Mouse (Mus musculus) CD4-positive, CD25-positive, alpha-beta regulatory T cell, adult 4 months (primary cell): ENCODE measurements around the gene Afmid. TPM values are rescaled to one million over a fixed set of nuclear protein-coding genes. Genes with fewer than 3 reads are reported as not detected.
A peak's percentile ranks its signal among the peaks of the same experiment; 100 is the strongest.
"Not testable (repeated sequence)": the region's sequence is repeated elsewhere in the genome, so short reads cannot be mapped to it uniquely, and the experiment has no call there.

Experiments
- ATAC-seq: one replicate; pipeline ENCODE4 v1.8.0; 2017
- polyA plus RNA-seq, 2 experiments: library from polyadenylated mRNA; unstranded; fragments of 100-300 nt; shearing (Covaris generic); gene quantifications; one replicate each; pipeline ENCODE4 v1.2.1; 2017

The Afmid gene
- polyA plus RNA-seq, 2 experiments from 2014 or later = 24.8 to 42.0 TPM

DNA sequence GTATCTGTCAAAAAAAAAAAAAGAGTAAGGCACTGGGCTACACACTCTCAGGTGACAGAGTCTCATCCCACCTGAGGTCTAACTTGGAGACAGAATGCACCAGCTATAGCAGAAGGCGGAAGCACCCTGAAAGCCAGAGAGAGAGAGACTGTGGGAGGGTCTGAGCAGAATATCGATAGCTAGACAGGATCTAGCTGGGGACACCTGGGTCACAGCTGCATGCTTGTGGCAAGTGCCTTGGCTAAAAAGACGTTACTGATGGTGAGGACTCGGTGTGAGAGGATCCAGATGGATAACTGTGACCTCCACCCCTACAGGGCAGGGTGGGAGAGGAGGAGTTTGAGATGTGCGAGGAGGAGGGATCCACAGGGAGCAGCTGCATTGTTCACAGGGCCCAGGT lies 28.8 kb upstream of the Afmid start:
- no peak for ATAC-seq

DNA sequence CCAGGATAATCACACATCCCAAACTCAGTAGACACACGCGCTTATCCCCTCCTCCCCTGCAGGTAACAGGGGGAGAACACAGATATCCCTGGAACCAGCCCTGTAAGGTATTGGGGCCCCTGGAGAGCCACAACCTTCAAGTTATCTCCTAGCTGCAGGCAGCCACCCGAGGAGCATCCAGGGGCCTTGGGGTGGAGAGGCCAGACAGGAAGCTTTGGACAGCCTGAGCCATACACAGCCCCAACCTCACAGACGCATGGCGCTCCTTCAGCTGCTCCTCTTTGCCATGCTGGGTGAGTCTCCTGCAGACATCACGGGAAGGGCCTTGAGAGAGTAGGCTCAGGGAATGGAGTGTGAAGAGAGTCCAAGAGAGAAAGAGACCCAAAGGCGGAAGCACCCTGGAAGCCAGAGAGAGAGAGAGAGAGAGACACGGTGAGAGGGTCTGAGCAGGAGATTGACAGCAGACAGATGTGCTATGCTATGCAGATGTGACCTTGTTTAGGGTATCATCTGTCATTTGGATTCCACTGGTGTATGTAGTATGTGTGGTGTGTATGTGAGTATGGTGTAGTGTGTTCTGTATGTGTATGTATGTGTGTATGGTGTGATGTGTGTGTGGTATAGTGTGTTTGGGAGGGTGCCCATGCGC lies 28.1 kb upstream of the Afmid start, which contains the start of gene 6030468B19Rik:
TSS of gene 6030468B19Rik (plus strand) at position 150 of the 649 bp plus-strand sequence.
- ATAC-seq = no peak

DNA sequence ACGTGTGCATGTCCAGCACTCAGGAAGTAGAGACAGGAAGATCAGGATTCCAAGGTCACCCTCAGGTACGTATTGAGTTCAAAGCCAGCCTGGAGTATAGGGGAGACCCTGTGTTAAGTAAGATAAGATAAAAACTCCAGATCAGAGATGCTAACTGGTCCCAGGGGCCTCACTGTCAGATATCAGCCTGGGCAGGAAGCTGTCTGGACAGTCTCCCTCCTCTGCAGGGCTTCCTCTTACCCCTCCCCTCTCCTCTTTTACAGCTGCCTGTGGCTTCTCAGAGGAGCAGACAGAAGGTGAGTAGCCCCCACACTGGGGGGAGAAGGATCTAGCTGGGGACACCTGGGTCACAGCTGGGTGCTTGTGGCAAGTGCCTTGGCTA lies 27.6 kb upstream of the Afmid start:
- ATAC-seq = peak; percentile 57

DNA sequence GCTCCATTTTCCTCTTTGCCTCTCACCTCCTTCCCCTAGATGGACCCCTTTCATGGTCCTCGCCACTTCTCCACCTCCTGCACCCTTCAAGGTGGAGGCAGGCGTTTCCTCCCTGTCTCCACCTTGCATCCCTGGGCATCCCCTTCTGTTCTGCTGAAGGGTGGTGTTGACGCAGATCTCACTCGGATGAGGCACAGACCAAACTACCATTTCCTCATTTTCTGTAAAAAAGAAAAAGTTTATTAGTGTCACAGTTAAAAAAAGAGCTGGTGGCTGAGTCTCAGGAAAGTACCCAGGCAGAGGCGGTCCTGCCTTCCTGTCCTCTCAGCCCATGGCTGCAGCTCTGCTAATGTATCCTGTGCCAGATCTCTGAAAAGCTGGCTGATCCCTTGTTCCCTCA lies 26.6 kb upstream of the Afmid start:
- ATAC-seq = peak; percentile 76

DNA sequence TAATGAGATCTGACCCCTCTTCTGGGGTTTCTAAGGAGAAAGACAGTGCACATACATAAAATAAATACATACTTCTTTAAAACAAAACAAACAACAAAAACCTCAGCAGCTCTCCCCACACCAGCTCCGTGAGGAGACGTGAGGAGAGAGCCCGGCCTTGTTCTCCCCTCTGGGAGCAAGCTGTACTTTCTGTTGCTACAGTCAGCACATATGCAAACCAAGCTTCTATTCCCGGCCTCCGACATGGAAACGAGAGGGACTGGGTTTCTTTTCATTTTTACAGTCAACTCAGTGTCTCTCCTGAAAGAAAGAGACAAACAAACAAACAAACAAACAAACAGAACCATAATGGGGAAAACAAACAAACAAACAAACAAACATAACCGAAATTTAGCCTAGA lies 25.7 kb upstream of the Afmid start:
- no peak for ATAC-seq

DNA sequence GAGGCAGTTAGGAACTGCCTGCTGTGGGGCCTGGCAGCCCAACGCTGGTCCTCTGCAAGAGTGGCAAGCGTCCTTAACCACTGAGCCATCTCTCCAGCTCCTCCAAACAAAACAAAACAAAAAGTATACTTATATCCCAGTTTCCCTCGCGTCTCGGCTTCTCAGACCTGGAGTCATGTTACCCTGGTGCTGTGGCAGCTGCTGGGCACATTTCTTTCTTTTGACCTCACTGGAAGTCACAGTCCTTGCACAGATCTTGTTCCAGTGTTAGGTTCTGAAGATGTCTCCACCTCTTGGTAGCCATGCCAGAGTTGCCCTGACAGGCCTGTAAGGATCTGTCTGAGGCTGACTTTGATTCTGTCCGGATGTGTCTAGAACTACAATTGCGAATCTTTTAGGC lies 24.1 kb upstream of the Afmid start:
- no peak for ATAC-seq

DNA sequence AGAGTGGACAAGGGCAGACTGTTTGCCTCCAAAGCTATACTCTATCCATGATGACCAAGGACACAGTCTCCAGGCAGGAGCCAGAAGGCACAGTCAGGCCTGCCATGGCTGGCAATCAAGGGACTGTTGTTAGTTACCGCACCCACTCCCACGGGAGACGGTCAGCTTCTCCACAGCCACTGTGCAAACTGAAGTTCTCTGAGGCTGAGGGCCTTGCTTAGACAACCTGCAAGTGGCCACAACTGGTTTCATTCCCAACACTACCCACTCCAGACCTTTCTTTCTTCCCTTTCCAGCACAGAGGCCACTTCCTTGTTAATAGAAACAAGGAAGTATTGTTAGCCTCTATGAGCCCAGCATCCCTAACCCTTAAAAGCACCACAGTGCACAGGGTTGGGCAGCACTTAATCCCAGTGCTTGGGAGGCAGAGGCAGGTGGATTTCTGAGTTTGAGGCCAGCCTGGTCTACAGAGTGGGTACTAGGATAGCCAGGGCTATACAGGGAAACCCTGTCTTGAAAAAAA lies 22.5 kb upstream of the Afmid start:
- ATAC-seq = no peak

DNA sequence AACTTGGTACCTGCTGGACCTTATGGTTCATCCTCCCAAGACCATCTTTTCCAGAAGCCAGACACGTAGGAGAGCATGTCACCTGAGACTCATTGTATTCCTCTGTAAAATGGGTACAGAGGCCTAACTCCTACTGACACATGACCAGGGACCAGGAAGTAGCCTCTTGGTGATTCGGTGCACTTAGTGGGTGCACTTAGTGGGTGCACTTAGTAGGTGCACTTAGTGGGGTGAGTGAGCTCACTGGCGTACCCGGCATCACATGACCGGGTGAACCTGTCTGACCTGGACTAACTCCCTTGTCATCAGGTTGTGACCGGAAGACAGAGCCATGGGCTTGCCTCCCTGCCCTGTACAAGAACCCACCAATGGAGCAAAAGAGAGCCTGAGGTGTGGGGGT lies 18.9 kb upstream of the Afmid start:
- ATAC-seq = no peak

DNA sequence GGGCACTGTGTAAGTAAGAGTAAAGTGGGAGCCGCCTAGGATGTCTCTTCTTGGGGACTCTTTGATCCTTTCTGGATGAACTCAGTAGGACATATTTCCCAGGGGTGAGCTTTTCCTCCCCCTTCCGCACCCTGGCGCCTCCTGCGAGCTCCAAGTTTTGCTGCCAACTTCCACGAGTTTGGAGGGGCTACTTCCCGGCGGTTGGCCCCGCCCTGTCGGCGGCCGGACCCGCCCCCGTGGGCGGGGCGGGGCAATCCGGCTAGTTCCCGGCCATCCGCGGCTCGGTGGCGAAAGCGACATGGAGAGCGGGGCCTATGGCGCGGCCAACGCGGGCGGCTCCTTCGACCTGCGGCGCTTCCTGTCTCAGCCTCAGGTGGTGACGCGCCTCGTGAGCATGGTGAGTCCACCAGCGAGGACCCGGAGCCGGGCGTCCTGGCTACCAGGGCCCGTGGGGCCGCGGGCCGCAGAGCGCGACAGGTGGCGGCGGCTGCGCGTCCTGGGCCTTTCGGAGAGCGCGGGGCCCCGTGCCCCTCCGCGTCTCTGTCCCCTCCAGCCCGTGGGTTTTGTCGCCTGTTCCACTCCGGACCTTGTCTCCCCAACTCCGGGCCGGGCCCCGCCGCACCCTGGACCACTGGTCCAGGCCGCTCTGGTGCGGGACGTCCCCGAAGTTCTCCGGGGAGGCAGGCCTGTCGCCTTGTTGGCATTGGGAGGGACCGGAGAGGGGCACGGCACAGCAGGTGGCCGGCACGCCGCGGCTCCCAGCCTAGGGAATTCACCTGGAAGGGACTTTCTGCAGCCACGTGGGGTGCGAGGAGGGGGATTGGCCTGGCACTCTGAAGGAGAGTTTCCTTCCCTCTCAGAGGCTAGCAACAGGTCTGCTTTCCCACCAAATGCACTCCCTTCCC lies 16.1 kb upstream of the Afmid start, which contains the start of the genes Gm20708 and Syngr2:
TSS of gene Gm20708 (plus strand) at position 262 of the 905 bp plus-strand sequence.
TSS of gene Syngr2 (plus strand) at position 262 of the 905 bp plus-strand sequence.
- peak; percentile 57 for ATAC-seq

DNA sequence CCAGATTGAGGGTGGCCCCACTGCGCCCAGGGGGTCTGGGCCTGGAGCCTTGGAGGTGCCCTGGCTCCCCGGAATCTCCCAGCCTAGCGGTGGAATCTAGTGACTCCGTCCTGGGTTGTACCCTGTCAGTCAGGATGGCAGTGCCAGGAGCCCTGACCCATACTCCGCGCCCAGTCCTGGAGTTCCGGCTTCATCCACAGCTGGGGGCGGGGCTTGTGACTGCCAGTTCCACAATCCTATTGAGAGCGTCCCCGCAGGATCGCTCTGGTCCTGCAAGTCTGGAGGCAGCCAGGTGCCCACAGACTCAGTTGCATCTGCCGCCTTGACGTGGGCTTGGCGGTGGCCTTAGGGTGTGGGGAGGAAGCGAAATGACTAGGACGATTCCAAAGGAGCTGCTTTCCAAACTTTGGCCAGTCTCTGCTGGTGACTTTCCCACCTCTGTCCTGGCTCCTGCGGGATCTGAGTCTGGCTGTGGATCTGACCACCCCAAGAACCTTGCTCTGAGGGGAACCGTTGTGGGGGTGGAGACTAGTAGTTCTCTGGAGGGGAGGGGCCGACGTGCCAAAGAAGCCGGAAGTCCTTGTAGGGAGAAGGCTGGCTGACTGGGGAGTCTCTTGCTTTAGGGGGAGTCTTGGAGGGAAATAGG lies 15.2 kb upstream of the Afmid start:
- ATAC-seq = peak; percentile 79

DNA sequence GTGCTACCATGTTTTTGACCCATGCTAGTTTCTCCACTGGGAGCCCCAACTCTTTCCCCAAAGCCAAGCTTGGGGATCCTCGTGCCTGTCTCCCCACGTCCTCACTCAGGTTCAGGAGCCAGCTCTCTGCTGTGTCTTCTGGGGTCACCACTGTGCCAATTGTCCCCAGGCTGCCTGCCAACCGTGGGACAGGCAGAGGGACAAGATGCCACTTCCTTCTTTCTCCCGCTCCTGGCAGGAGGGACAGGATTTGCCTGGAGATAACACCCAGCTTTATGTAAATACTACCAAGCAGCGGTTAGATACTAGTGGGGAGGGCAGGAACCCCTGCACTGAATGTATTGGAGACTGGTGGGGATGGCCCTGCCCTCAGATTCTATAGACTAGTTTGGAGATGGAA lies 11.9 kb upstream of the Afmid start:
- ATAC-seq = no peak

DNA sequence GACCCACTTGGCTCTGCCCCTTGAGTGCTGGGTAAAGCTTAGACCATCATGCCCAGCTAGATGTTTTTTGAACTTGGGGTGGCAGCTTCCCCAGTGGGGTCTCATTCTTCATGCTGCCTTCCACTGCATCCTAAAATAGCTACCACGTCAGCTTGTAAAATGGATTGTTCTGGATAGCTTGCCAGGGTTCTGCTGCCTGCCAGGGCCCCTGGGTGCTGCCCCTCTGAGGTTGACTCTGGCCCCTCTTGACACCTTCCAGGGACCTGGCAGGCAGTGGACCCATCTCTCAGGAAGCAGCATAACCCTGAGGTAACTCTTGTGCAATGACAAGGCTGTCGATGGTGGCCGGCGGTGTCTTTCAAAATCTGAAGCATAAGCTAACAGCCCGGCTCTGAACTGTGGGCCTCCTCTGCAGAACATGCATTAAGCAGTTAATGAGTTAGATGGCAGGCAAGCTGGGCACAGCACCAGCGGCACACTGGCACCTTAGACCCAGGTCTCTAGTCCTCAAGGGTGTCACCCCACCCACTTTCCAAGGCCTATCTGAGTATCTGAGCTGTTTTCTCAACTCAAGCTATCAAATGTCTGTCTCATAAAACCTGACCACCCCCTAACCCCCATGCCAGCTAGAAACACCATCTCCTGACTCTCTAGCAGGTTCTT lies 10.9 kb upstream of the Afmid start:
- ATAC-seq = no peak

DNA sequence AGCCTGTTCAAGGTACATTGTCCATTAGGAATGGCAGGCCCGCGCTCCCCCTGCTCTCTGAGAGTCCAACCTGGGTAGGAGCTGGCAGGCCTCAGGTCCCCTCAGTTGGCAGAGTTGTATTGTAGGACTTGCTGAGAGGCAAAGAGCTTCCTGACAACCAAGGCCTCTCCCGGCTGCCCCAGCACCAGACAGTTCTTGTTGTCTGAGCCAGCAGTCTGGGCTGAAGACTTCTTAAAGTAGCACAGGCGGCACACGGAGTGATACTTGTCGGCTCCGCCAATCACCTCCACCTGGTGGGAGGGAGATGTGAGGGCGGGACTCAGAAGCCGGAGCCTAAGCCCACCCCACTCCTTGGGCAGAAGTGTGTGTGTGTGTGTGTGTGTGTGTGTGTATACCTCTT lies 9.9 kb upstream of the Afmid start:
- not testable (repeated sequence) for ATAC-seq

DNA sequence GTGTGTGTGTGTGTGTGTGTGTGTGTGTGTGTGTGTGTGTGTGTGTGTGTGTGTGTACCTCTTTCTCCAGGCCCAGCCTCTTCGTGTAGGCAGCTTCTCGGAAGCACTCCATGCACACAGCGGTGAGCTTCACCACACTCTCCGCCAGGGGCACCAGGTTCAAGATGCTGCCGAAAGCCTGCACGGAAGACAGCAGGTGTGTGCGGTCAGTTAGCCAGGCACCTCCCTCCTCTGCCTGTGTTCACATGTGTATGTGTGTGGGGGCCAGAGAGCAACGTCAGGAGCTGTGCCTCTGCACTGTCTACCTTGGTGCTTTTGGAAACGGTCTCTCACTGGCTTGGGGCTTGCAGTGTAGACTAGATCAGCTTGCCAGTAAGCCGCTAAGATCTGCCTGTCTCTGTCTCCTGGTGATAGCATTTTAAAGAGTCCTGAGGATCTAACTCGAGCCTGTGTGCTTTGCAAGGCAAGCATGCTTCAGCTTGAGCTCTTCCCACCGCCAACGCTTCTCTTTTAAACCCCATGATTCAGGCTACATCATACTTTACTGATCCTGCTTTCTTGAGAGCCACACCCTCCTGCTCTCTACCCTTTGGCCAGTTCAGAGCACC lies 9.2 kb upstream of the Afmid start:
- ATAC-seq = peak; percentile 41

DNA sequence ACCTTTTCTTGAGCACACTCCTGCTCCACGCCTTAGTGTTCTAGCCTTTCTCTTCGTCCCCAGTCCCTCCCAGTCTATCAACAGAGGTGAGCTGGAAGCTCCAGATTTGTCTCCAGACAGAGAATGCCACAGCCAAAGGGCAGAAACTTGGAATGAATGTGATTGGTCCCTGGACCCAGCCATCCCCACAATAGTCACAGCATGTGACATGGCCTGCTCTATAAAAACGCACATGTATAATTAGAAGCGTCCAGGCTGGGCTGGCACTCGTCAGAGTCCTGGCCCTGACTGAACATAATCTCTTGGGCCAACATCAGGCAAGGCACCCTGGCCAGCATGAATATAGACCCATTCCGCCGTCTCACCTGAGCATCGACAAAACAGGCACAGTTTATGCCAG lies 6.6 kb upstream of the Afmid start:
- ATAC-seq = no peak

DNA sequence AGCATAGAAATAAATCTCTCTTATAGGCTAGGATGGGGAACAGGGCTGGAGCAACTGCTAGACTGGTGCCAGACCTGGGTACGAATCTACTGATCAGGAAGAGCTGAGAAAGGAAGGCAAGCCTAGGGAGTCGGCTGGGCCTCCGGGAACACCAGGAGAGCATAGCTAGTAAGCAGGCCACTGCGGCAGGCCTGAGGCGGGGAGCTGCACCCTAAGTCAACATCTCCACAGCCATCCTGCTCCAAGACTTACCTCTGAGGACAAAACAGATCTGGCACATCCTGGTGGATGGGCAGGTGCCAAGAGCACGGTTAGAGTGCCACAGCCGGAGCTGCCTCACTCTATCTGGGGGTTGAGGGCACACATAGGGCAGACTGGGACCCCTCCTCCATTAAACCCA lies 5.6 kb upstream of the Afmid start:
- ATAC-seq = no peak

DNA sequence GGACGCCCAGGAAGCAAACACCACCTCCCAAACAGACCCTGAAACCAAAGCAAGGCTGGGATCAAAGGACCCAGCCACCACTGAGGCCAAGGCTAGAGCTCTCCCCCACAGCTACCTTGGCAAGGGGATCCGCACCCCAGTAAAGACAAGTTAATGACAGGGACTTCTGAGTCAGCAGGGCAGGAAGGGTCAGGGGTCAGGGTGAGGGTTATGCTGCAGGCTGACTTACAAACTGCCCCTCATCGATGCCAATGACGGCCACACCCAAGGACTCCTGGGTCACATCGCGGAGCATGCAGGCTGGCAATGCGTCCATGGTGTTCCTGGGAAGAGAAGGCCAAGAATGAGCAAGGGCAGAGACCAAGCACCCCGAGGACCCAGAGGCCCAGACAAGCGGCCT lies 3.9 kb upstream of the Afmid start:
- no peak for ATAC-seq

DNA sequence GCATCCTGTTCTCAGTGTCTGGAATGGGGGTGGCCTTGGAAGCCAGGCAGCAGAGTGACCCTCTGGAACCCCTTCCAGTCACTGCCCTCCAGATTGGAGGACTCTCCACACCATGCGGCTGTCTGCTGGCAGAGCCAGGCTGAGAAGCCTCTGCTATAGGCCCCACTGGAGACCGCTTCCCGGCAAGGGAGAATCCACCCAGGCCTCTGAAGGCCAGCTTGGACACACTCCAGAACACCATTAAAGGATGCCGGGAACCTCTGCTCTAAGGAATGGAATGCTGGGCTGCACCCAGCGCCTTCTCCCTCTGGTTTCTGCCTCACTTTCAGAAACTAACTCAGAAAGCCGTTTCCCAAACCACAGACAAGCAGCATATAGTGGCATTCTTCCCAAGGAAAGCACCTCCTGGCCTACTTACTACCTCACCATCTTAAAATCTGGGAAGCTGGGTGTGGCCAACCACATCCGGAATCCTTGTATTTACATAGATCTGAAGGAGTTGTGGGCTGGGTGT lies 2.9 kb upstream of the Afmid start:
- no peak for ATAC-seq

DNA sequence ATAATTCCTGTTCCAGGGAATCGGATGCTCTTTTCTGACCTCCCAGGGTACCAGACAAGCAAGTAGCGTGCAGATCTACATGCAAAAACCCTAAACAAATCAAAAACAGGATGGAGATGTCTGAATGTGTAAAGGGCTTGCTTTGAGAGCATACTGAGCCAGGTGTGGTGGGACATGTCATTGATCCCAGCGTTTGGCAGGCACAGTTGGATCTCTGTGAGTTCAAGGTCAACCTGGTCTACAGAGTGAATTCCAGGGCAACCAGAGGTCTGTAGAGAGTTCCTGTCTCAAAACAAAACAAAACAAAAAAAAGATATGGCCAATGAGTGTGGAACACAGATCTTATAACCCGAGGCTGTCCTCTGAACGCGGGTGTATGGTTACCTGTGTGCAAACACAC lies 2.3 kb upstream of the Afmid start:
- ATAC-seq = no peak

DNA sequence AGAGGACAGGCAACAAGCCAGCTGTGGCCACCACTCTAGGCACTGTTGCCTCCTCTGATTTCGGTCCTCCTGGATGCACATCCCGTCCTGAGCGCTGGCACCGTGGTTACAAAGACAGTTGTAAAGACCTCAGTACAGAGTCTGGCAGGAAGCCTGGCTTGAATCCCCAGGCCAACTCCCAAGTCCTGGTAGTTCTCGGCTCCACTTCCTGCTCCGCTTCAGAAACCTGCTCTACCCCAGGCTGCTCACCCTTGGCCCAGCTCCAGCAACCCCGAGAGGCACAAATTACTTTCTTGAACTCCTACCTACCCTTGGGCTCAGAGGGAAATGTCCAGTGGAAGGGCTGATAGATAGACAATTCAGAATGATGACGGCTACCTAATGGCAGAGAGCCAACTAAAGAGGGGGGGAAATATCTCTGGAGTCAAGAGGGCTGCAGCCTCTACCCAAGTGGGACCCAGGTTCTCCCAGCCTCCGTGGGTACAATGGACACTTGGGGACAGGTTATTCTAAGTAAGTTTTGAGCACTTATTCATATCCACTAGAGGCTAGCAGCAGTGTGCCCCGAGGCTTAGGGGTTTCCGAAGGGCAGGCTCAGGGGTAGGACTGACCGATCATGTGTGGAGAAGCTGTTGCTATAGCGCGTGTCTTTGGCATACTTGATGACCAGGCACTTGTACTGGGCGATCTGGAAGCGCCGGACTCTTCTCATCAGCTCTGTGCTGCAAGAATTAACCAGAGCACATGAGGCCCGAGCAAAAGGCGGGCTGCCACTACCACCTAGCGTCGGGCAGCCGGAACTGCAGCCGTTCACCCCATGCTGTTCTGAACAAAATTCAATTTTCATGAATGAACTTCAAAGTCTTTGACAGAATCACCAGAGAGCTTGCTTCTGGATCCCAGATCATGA lies 1.4 kb upstream of the Afmid start:
- ATAC-seq = peak; percentile 46

DNA sequence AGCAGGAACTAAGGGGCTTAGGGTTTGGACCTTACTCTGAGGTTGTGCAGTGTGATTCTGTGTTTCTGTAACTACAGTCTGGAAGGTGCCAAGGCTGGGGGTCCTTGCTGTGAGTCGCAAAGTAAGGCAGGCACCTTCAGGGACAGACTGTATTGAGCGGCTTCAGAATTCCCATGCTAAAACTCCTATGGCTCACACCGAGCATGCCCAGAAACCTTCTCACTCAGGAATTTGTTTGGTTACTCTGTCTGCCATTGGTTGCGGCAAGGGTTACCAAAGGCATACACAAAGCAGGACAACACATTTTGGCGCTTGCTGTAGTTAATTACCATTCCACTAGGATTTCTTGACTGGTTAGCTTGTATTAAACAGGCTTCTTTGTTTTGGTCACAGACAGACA lies 440 bp downstream of the Afmid start:
- ATAC-seq = no peak
